Mouse (Mus musculus): ENCODE data around the gene Chd4.

Chd4 gene

GRCm38 (mm10) chr6:125090341-125091085 lies 5.3 kb upstream of the Chd4 start:
- in situ Hi-C loops (cut with MboI) = no loop called here

GRCm38 (mm10) chr6:125092372-125092771 lies 3.4 kb upstream of the Chd4 start:
- in situ Hi-C loops (cut with MboI) = no loop called here

- in situ Hi-C loops (cut with MboI) = no loop called here
Measured at GRCm38 (mm10) chr6:125094843-125095242, 938 bp upstream of the Chd4 start.

- in situ Hi-C loops (cut with MboI) = no loop called here
Measured at GRCm38 (mm10) chr6:125096279-125096596, 457 bp downstream of the Chd4 start.

GRCm38 (mm10) chr6:125096597-125097345 lies 990 bp downstream of the Chd4 start:
- in situ Hi-C loops (cut with MboI) = no loop called here

- in situ Hi-C loops (cut with MboI) = no loop called here
Measured at GRCm38 (mm10) chr6:125097346-125097689, 1.5 kb downstream of the Chd4 start.

- in situ Hi-C loops (cut with MboI) = no loop called here
Measured at GRCm38 (mm10) chr6:125097951-125098350, 2.2 kb downstream of the Chd4 start.

- in situ Hi-C loops (cut with MboI) = no loop called here
Measured at GRCm38 (mm10) chr6:125098513-125098912, 2.7 kb downstream of the Chd4 start.

GRCm38 (mm10) chr6:125099421-125099971 lies 3.7 kb downstream of the Chd4 start:
- in situ Hi-C loops (cut with MboI) = no loop called here

- in situ Hi-C loops (cut with MboI) = no loop called here
Measured at GRCm38 (mm10) chr6:125101444-125101843, 5.7 kb downstream of the Chd4 start.

- in situ Hi-C loops (cut with MboI) = no loop called here
Measured at GRCm38 (mm10) chr6:125104223-125104622, 8.4 kb downstream of the Chd4 start.

- in situ Hi-C loops (cut with MboI) = no loop called here
Measured at GRCm38 (mm10) chr6:125107705-125108104, 11.9 kb downstream of the Chd4 start.

- in situ Hi-C loops (cut with MboI) = no loop called here
Measured at GRCm38 (mm10) chr6:125109371-125109770, 13.6 kb downstream of the Chd4 start.

- in situ Hi-C loops (cut with MboI) = no loop called here
Measured at GRCm38 (mm10) chr6:125110927-125111326, 15.1 kb downstream of the Chd4 start.

- in situ Hi-C loops (cut with MboI) = no loop called here
Measured at GRCm38 (mm10) chr6:125112553-125112952, 16.8 kb downstream of the Chd4 start.

GRCm38 (mm10) chr6:125119387-125119786 lies 23.6 kb downstream of the Chd4 start:
- in situ Hi-C loops (cut with MboI) = no loop called here

- in situ Hi-C loops (cut with MboI) = no loop called here
Measured at GRCm38 (mm10) chr6:125128724-125129123, 32.9 kb downstream of the Chd4 start.

GRCm38 (mm10) chr6:125129710-125130402 lies 34.1 kb downstream of the Chd4 start:
- in situ Hi-C loops (cut with MboI) = no loop called here

- in situ Hi-C loops (cut with MboI) = no loop called here
Measured at GRCm38 (mm10) chr6:125131302-125132156, 35.7 kb downstream of the Chd4 start, which contains the start of gene Nop2. Gene Nop2 (plus strand): TSS chr6:125131909.

GRCm38 (mm10) chr6:125132470-125132869 lies 36.7 kb downstream of the Chd4 start:
- in situ Hi-C loops (cut with MboI) = no loop called here

GRCm38 (mm10) chr6:125137002-125137671 lies 41.4 kb downstream of the Chd4 start:
- in situ Hi-C loops (cut with MboI) = no loop called here

Measured in mature B cell (primary cell).